Mouse (Mus musculus): Measurements from ENCODE around the gene Gm8180. TPM values are rescaled to one million over a fixed set of nuclear protein-coding genes. Genes with fewer than 3 reads are reported as not detected.
"Not testable (repeated sequence)": the region's sequence is repeated elsewhere in the genome, so short reads cannot be mapped to it uniquely, and the experiment has no call there.

Gene Gm8180
- polyA plus RNA-seq (2016; fragmentation: Nextera tagmentation; extraction: Ambion mirVana) = not detected in 2 replicates

DNA sequence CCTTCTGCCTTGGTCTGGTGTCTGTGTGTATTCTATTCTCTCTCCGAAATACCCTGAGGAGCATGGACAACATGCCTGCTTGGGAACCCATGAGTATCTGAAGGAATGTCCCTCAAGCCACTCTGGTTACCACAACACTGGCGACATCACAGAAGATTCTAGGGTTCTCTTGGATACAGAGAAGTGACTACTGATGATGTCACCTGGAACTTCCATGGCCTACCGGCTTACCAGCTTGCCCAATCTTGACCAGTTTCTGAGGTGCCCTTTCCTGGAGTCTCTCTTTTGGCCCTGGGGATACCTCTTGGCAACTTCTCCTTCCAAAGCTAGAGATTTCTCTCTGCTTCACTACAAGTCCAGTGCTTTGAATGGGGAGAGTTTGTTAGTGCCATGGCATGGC lies at the start of gene Gm8180:
Gm8180 (minus strand) TSS at position 101 of the 400 bp plus-strand sequence.
- not testable (repeated sequence) for H3K9me3 ChIP-seq; H3K27ac ChIP-seq; H3K27me3 ChIP-seq (ENCODE audit: poor library complexity, severe bottlenecking); DNase-seq (ENCODE audit: extremely low spot score, low spot score); H3K36me3 ChIP-seq (replicated peaks); H3K4me3 ChIP-seq; H3K4me1 ChIP-seq
- WGBS = 92% methylated on average over 3 of the region's 3 CpGs

GRCm38 (mm10) chr14:43830385-43830784 lies 45.8 kb upstream of the Gm8180 start:
- not testable (repeated sequence) for H3K9me3 ChIP-seq; H3K4me1 ChIP-seq; DNase-seq (ENCODE audit: extremely low spot score, low spot score); H3K27ac ChIP-seq; H3K27me3 ChIP-seq (ENCODE audit: poor library complexity, severe bottlenecking); H3K4me3 ChIP-seq; H3K36me3 ChIP-seq (replicated peaks)
- 59% methylated on average over 1 of the region's 1 CpGs for WGBS

DNA sequence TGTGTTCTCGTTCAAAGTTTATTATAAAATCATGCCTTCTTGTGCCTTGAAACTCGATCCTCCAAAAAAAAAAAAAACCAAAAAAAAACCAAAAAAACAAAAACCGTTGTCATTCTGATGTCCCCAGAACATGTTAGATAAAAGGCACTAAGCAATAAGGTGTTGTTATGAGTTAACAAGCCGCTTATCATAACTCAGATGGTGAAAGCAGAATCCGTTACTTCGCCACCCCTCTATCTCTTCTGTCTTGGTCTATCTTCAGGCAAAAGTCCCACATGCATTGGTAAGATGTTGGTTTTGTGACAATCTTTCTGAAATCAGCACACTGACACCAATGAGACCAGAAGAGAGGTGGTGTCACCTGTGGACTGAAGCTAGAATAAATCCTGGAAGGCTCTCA lies 39.6 kb upstream of the Gm8180 start:
- not testable (repeated sequence) for H3K9me3 ChIP-seq; H3K4me3 ChIP-seq; DNase-seq (ENCODE audit: extremely low spot score, low spot score); H3K36me3 ChIP-seq (replicated peaks); H3K27ac ChIP-seq; H3K27me3 ChIP-seq (ENCODE audit: poor library complexity, severe bottlenecking); H3K4me1 ChIP-seq
- WGBS = 90% methylated on average over 6 of the region's 6 CpGs

- H3K9me3 ChIP-seq; H3K36me3 ChIP-seq (replicated peaks); H3K27ac ChIP-seq; DNase-seq (ENCODE audit: extremely low spot score, low spot score); H3K4me1 ChIP-seq; H3K4me3 ChIP-seq; H3K27me3 ChIP-seq (ENCODE audit: poor library complexity, severe bottlenecking): not testable (repeated sequence)
- WGBS = 45% methylated on average over 1 of the region's 2 CpGs
Measured at GRCm38 (mm10) chr14:43821869-43822268, 37.3 kb upstream of the Gm8180 start.

DNA sequence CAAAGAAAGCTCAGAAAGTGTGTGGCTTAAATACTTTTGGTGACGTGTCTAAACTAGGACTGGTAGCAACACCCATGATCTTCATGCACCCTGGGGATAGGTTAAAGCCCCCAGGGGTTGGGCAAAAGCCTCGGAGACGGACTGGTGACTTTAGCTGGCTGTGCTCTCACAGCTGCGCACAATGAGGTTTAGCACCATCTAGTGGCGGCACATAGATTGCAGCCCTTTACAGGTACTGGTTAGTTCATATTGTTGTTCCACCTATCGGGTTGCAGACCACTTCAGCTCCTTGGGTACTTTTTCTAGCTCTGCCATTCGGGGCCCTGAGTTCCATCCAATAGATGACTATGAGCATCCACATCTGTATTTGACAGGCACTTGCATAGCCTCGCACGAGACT lies 27.9 kb upstream of the Gm8180 start:
- peak; percentile 33 for DNase-seq (ENCODE audit: extremely low spot score, low spot score)
- not testable (repeated sequence) for H3K27ac ChIP-seq; H3K4me3 ChIP-seq; H3K4me1 ChIP-seq; H3K36me3 ChIP-seq (replicated peaks); H3K9me3 ChIP-seq; H3K27me3 ChIP-seq (ENCODE audit: poor library complexity, severe bottlenecking)
- WGBS = 79% methylated on average over 8 of the region's 9 CpGs

DNA sequence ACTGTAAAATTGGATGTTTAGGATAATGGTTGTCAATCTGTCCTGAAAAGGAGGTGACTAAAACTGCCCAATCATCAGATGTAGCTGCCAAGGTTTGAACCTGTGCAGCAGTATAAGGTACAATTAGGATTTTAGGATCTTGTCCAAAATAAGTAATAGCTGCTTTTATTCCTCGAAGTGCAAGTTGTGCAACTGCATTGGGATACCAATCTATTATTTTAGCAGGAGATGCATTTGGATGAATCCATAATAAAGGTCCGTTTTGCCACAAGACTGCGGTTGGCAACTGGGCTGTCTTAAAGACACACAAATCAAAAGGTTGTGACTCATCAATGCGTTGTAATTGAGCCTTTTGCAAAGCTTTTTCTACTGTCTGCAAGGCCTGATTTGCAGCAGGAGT lies 23.6 kb upstream of the Gm8180 start:
- H3K9me3 ChIP-seq; H3K27ac ChIP-seq; H3K27me3 ChIP-seq (ENCODE audit: poor library complexity, severe bottlenecking); DNase-seq (ENCODE audit: extremely low spot score, low spot score); H3K36me3 ChIP-seq (replicated peaks); H3K4me1 ChIP-seq; H3K4me3 ChIP-seq: not testable (repeated sequence)
- 82% methylated on average over 4 of the region's 4 CpGs for WGBS

- H3K36me3 ChIP-seq (replicated peaks); H3K4me3 ChIP-seq; H3K4me1 ChIP-seq; H3K27ac ChIP-seq; DNase-seq (ENCODE audit: extremely low spot score, low spot score); H3K9me3 ChIP-seq; H3K27me3 ChIP-seq (ENCODE audit: poor library complexity, severe bottlenecking): not testable (repeated sequence)
- WGBS = 15% methylated on average over 7 of the region's 7 CpGs
Measured at GRCm38 (mm10) chr14:43804435-43804834, 19.9 kb upstream of the Gm8180 start.

DNA sequence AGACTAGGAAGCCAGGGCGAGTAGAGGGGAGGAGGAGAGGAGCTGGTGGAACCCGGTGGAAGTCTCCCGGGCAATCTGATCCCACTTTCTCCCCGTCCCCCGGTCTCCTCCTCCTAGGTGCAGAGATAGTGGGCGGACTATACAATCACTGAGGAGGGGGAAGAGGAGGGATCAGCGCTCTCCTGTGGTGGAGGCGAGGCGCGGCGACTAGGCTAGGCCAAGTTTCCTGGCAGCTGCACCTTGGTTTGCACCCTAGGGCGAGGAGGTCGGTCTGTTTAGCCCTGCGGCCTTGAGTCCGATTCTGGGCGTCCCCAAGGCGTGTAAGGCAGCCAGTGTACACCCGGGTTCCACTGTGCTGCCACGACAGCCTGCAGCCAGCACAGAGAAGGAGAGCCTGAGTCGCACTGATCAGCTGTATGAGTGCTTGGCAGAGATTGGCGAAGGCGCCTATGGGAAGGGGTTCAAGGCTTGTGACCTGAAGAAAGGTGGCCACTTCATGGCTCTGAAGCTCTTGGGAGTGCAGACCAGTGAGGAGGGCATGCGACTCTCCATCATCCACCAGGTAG lies 12.4 kb upstream of the Gm8180 start:
- not testable (repeated sequence) for H3K36me3 ChIP-seq (replicated peaks); H3K27me3 ChIP-seq (ENCODE audit: poor library complexity, severe bottlenecking); H3K27ac ChIP-seq; H3K9me3 ChIP-seq
- DNase-seq (ENCODE audit: extremely low spot score, low spot score) = peak; percentile 14
- WGBS = 11% methylated on average over 23 of the region's 23 CpGs
- H3K4me1 ChIP-seq = peaks cover 10% of the 10 kb centered on the region
- H3K4me3 ChIP-seq = peak overlapping the region; percentile 37

DNA sequence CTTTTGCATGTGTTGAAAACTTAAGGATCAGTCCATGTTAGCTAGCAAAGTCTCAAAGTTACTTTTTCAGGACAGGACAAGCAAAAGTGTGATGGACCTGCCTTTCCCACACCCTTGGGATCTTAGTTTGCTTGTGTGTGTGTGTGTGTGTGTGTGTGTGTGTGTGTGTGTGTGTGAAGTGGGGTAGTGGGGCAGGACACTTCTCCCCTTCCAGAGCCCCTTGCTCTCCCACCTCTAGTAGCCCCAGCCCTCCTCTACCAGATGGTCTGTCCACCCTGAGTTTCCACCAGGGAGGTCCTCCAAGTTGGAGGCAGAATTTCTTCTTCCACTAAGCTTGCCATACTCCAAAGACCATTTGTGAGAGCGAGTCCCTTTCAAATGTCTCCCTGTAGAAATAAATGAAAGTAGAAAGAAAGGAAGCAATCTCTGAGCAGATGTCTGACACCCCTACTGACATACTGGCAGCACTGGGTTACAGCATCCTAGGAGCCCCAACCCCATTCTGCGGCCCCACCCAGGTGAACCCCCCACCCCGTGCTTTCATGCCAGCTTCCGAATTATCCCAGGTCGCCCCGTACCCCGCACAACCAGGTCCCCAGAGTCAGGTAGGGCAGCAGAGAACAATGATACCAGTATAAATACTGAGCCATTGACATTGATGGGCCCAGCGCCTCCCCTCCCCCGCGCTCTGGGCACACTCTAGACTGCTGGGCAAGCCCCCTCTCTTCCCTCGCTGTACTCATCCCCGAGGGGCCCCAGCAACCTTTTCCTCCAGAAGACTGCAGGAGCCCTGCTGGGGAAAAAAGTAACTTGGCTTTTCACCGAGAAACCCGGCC lies 11.7 kb upstream of the Gm8180 start:
- no peak for DNase-seq (ENCODE audit: extremely low spot score, low spot score)
- WGBS = 22% methylated on average over 14 of the region's 14 CpGs
- H3K27me3 ChIP-seq (ENCODE audit: poor library complexity, severe bottlenecking) = no peaks in the 10 kb centered on the region

DNA sequence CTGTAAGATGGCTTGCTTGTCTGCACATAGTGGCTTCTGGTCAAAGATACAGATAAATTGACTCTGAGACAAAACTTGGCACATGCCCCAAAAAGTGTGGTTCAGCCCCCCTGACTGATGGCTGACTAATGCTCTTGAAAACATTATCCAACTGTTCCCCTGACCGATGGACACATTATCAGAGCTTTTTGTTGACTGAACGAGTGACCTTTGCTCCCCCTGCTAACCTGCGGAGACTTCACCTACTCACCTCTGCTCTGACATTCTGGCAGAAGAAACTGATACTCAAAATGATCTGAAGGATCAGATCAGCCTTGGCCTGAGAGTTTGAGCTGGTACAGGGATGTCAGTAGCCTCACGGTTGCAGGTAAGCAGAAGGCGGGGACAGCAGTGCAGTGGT lies 9.3 kb upstream of the Gm8180 start:
- H3K4me3 ChIP-seq; DNase-seq (ENCODE audit: extremely low spot score, low spot score); H3K9me3 ChIP-seq; H3K27ac ChIP-seq; H3K27me3 ChIP-seq (ENCODE audit: poor library complexity, severe bottlenecking); H3K36me3 ChIP-seq (replicated peaks): not testable (repeated sequence)
- 84% methylated on average over 5 of the region's 5 CpGs for WGBS
- H3K4me1 ChIP-seq = peaks cover 10% of the 10 kb centered on the region

More for the DNA sequence above, 11.7 kb upstream of the Gm8180 start:
- Histone ChIP-seq H3K9me3 (no peaks in the 10 kb centered on the region), H3K27ac (no peak overlapping the region), H3K4me3 (peak overlapping the region; percentile 37), H3K36me3 (replicated peaks) (no peaks in the 10 kb centered on the region), H3K4me1 (peaks cover 10% of the 10 kb centered on the region)

GRCm38 (mm10) chr14:43747566-43747965 lies 37.0 kb downstream of the Gm8180 start, which contains the start of gene Gm6526:
Gene Gm6526, plus strand, starts transcription at chr14:43747866.
- H3K9me3 ChIP-seq; H3K4me1 ChIP-seq; DNase-seq (ENCODE audit: extremely low spot score, low spot score); H3K4me3 ChIP-seq; H3K27ac ChIP-seq; H3K27me3 ChIP-seq (ENCODE audit: poor library complexity, severe bottlenecking); H3K36me3 ChIP-seq (replicated peaks): not testable (repeated sequence)
- WGBS = 85% methylated on average over 4 of the region's 4 CpGs
